Comparison of ENCODE assay signal across 24 mouse cellular contexts in genomic region chr9:118516162-118516561, GRCm38 (mm10). TPM values are rescaled to one million over a fixed set of nuclear protein-coding genes. Genes with fewer than 3 reads are reported as not detected.
"Had no signal": no experiment of that assay in that cellular context is flagged by ENCODE, and none has a peak within 500 bp of the region (broad histone marks: within the 10 kb centered on the region; RNA-seq: fewer than 3 reads in every experiment).

No protein-coding gene starts in this region.

- H3K4me3 ChIP-seq: megakaryocyte, embryonic 14.5 days; midbrain, embryonic 13.5 days; midbrain, embryonic 15.5 days; neural tube, embryonic 13.5 days; neural tube, embryonic 15.5 days had no signal

- H3K9me3 ChIP-seq: midbrain, embryonic 13.5 days; midbrain, embryonic 15.5 days; neural tube, embryonic 13.5 days; neural tube, embryonic 15.5 days had no signal

- H3K9ac ChIP-seq: lung, embryonic 14.5 days; midbrain, embryonic 13.5 days; midbrain, embryonic 15.5 days; neural tube, embryonic 13.5 days; neural tube, embryonic 15.5 days had no signal

- H3K27me3 ChIP-seq: megakaryocyte, embryonic 14.5 days; midbrain, embryonic 13.5 days; midbrain, embryonic 15.5 days; neural tube, embryonic 13.5 days; neural tube, embryonic 15.5 days had no signal

- H3K27ac ChIP-seq: macrophage; midbrain, embryonic 13.5 days; midbrain, embryonic 15.5 days; neural tube, embryonic 13.5 days; neural tube, embryonic 15.5 days had no signal

- ATAC-seq: midbrain, embryonic 13.5 days; midbrain, embryonic 15.5 days had no signal

- DNase-seq: lung, adult 18-20 months; lung, embryonic 14.5 days; lung, postnatal 14 days; lung, postnatal 36 days; retina, postnatal 1 day; right cerebral cortex, adult 18-20 months; right cerebral cortex, postnatal 25 days; right cerebral cortex, postnatal 4 days; spleen, adult 18-20 months; thymus, adult 18-20 months; thymus, postnatal 14 days; thymus, postnatal 36 days had no signal

- H3K4me2 ChIP-seq: lung, embryonic 14.5 days; midbrain, embryonic 11.5 days; midbrain, embryonic 13.5 days; midbrain, embryonic 15.5 days; neural tube, embryonic 13.5 days; neural tube, embryonic 15.5 days had no signal

RNA-seq across cellular contexts. Expression of gene Eomes, which starts 38.1 kb away (rescaled TPM):
- total RNA-seq: megakaryocyte progenitor cell, adult 5-6 weeks had no signal
- polyA plus RNA-seq: lung, embryonic 14.5 days; lung, embryonic 16.5 days; macrophage; neural tube, embryonic 11.5 days; neural tube, embryonic 15.5 days; small intestine, adult 2 months; stomach, embryonic 14.5 days had no signal
